Mouse (Mus musculus): ENCODE results near the gene Gpr22.

DNA sequence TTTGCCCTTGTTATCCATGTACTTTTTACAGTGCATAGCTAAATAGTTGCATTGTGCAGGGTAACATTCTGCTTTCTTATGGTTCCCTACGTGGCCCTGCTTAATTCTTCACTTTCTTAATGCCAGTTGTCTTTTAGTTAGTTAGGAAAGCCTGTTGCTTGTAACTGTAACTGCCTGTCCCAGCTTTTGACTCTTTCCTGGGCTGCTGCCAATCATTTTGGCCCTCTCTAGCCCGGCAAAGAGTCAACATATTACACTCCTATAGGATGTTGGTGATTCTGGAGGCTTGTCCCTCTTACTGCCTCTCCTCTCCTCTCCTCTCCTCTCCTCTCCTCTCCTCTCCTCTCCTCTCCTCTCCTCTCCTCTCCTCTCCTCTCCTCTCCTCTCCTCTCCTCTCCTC lies 7.6 kb downstream of the Gpr22 start:
- TF ChIP-seq CTCF (IDR thresholded peaks at IDR 0.05; ENCODE audit: low read depth) (no peak), EP300 (IDR thresholded peaks at IDR 0.05; ENCODE audit: low read depth) (no peak)
